Mouse (Mus musculus) kidney, embryonic 14.5 days (tissue): ENCODE measurements around the gene Lifr. TPM values are rescaled to one million over a fixed set of nuclear protein-coding genes. Genes with fewer than 3 reads are reported as not detected.

ENCODE experiments used
- ATAC-seq: fragments of 200-750 bp; cut with Nextera tagmentation; 2 replicates; pipeline ENCODE4 v1.8.0; 2017; ENCODE audit warnings: moderate number of reproducible peaks, mild to moderate bottlenecking, moderate TSS enrichment, moderate library complexity; ENCODE audit not compliant: low FRiP score, low TSS enrichment
- H3K27ac ChIP-seq: fragments of 300-500 bp; sonication (generic); 2 replicates; pipeline ENCODE4 v1.5.1; 2014; ENCODE audit warnings: low read depth, mild to moderate bottlenecking, low read length, moderate library complexity, mixed read lengths
- H3K27me3 ChIP-seq: fragments of 300-500 bp; sonication (generic); 2 replicates; pipeline ENCODE4 v1.6.1; 2014; ENCODE audit warnings: mild to moderate bottlenecking, low read length; ENCODE audit not compliant: control insufficient read depth, insufficient read depth
- H3K36me3 ChIP-seq: fragments of 300-500 bp; sonication (generic); 2 replicates; pipeline ENCODE4 v1.6.1; 2014; ENCODE audit warnings: low read length, mixed read lengths; ENCODE audit not compliant: control insufficient read depth, insufficient read depth
- H3K4me1 ChIP-seq: fragments of 300-500 bp; sonication (generic); 2 replicates; pipeline ENCODE4 v1.6.1; 2014; ENCODE audit warnings: low read length, mixed read lengths; ENCODE audit not compliant: control insufficient read depth, insufficient read depth
- H3K4me2 ChIP-seq: fragments of 300-500 bp; sonication (generic); replicated peaks from 2 replicates; pipeline ENCODE4 v1.6.1; 2014; ENCODE audit warnings: low read depth, mild to moderate bottlenecking, low read length
- H3K4me3 ChIP-seq: fragments of 300-500 bp; sonication (generic); 2 replicates; pipeline ENCODE4 v1.5.1; 2014; ENCODE audit warnings: mild to moderate bottlenecking, low read length
- H3K9ac ChIP-seq: fragments of 300-500 bp; sonication (generic); 2 replicates; pipeline ENCODE4 v1.6.1; 2014; ENCODE audit warnings: low read depth, mild to moderate bottlenecking, low read length, moderate library complexity
- H3K9me3 ChIP-seq: fragments of 300-500 bp; sonication (generic); 2 replicates; pipeline ENCODE4 v1.6.1; 2016; ENCODE audit warnings: low read length; ENCODE audit not compliant: control insufficient read depth
- WGBS: fragments of 180-500 bp; shearing (Covaris S2); extraction: QIAGEN DNeasy Blood & Tissue Kit; methylation state at CpG from one replicate; pipeline ENCODE4 v1.1.7; 2014; 5-methylcytosine and 5-hydroxymethylcytosine counted together
- polyA plus RNA-seq: library from polyadenylated mRNA; unstranded; fragments of >200 nt; fragmentation: Nextera tagmentation; extraction: Ambion mirVana; gene quantifications from 2 replicates; pipeline ENCODE4 v1.2.1, GENCODE M21; 2014

Lifr gene
- polyA plus RNA-seq, 1 experiment from 2014 or later: 33.5 TPM

DNA sequence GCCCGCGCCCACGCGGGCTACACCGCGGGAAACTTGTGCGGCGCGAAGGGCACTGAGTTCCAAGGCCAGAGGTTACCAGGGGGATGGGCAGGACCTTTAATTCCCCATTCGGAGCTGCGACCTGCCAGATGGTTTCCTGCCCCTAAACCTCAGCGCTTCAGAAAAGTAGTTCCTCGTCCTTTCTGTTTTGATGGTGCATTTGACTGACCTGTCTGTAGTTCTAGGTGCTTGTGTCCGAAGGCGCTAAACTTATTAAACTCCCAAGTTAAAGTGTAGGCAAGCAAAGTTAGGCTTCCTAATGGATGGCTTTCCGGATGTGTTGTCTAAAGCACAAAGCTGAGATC is 39.5 kb downstream of the Lifr start:
- Histone ChIP-seq H3K27me3 (no peaks in the 10 kb centered on the region), H3K4me2 (peak overlapping the region; percentile 85), H3K9ac (peak overlapping the region; percentile 84), H3K36me3 (no peaks in the 10 kb centered on the region), H3K9me3 (no peaks in the 10 kb centered on the region), H3K4me1 (peaks cover 10% of the 10 kb centered on the region; the same call in 1 of the 2 replicates), H3K4me3 (peak overlapping the region; percentile 86), H3K27ac (peak overlapping the region; percentile 74)
- WGBS: 0% methylated on average over 16 of the region's 16 CpGs
- ATAC-seq: no peak

DNA sequence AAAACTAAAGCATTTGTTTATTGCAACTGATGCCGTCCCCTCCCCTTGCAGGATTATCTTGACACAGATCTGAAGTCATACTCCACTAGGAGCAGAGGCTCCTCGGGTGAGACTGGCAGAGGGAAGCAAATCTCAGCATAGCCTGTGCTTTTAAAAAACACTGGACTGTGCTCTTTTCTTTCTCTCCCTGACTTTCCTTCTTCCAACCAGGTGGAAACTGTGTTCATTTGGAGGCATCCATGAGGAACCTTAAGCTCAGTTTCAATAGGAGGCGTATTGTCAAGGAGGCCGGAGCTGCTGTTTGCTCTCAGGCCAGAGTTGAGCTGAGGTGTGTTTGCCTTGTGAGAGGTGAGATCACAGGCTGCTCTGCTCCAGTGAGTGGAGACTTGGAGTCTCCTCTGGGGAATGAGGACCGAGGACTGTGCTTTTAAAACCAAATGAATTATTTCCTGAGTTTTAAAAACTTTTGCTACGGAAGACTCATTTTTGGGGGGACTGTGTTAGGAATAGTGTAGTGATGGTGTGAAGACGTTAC is 40.3 kb downstream of the Lifr start:
- WGBS: 19% methylated on average over 7 of the region's 7 CpGs
- H3K27ac ChIP-seq: no peak overlapping the region
- no peaks in the 10 kb centered on the region for H3K27me3 ChIP-seq
- peaks cover 10% of the 10 kb centered on the region; the same call in 1 of the 2 replicates for H3K4me1 ChIP-seq
- peak overlapping the region; percentile 84; the same call in 1 of the 2 replicates for H3K9ac ChIP-seq
- no peaks in the 10 kb centered on the region for H3K36me3 ChIP-seq
- no peak for ATAC-seq
- H3K9me3 ChIP-seq: no peaks in the 10 kb centered on the region
- peak overlapping the region; percentile 85 for H3K4me2 ChIP-seq
- H3K4me3 ChIP-seq: peak overlapping the region; percentile 86

DNA sequence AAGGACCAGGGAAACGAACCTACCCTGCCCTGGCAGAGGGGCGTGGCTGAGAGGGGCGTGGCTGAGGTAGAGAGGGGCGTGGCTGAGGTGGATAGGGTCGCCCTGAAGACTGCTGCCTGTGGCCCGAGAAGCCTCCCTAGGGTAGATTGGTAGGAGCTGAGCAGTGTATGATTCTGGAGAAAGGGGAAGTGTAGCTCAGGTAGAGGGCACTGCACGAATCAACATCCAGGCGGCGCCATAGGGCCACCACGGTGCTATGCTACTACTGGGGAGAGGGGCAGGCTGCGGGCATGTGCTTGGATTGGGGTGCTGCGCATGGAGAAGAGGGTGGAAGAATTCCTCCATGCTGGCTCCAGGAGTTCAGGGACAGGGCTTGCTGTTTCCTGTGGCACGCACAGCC is 42.3 kb downstream of the Lifr start:
- Histone ChIP-seq H3K4me1 (peaks cover 17% of the 10 kb centered on the region), H3K27ac (no peak overlapping the region), H3K4me2 (no peak overlapping the region), H3K36me3 (no peaks in the 10 kb centered on the region), H3K9me3 (no peaks in the 10 kb centered on the region), H3K9ac (no peak overlapping the region), H3K27me3 (no peaks in the 10 kb centered on the region), H3K4me3 (no peak overlapping the region)
- 56% methylated on average over 13 of the region's 13 CpGs for WGBS
- ATAC-seq: no peak

DNA sequence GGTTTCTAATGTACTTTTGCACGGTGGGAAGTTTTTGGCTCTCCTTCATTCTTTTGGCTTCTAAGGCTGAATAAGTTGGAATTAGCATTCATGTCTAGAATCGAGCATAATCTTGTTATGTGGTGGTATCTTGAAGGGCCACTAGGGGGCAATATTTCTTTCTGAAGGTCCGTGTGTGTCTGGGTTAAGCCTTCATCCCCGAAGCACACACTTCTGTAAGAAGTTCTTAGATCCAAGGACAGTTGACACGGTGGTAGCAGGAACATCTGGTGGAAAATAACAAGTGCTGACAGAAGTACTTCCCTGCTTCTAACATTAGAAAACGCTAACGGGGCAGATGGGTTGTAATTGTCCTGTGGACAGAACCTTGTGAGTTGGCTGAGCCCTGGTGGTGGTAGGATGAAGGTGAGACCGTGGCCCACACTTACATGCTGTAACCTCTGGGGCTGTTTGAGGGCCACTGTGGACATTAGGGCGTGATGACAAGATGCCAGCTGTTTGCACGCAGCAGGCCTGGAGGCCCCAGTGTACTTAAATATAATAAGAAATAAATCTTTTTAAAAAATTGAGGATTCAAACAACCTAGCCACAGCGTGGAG is 44.1 kb downstream of the Lifr start:
- H3K9ac ChIP-seq: no peak overlapping the region
- H3K4me3 ChIP-seq: no peak overlapping the region
- ATAC-seq: no peak
- H3K36me3 ChIP-seq: no peaks in the 10 kb centered on the region
- H3K27me3 ChIP-seq: no peaks in the 10 kb centered on the region
- no peak overlapping the region for H3K4me2 ChIP-seq
- WGBS: 53% methylated on average over 11 of the region's 11 CpGs
- H3K9me3 ChIP-seq: no peaks in the 10 kb centered on the region
- H3K27ac ChIP-seq: no peak overlapping the region
- peaks cover 13% of the 10 kb centered on the region for H3K4me1 ChIP-seq

- H3K4me3 ChIP-seq: no peak overlapping the region
- H3K27me3 ChIP-seq: no peaks in the 10 kb centered on the region
- WGBS: 88% methylated on average over 6 of the region's 6 CpGs
- no peaks in the 10 kb centered on the region for H3K36me3 ChIP-seq
- H3K27ac ChIP-seq: no peak overlapping the region
- H3K9ac ChIP-seq: no peak overlapping the region
- H3K4me2 ChIP-seq: no peak overlapping the region
- no peak for ATAC-seq
- no peaks in the 10 kb centered on the region for H3K9me3 ChIP-seq
- peaks cover 16% of the 10 kb centered on the region for H3K4me1 ChIP-seq
These were observed 45.7 kb downstream of the Lifr start for GRCm38 (mm10) chr15:7135982-7136562.

GRCm38 (mm10) chr15:7136912-7137311 is 46.5 kb downstream of the Lifr start:
- H3K9ac ChIP-seq: no peak overlapping the region
- no peaks in the 10 kb centered on the region for H3K36me3 ChIP-seq
- ATAC-seq: no peak
- H3K9me3 ChIP-seq: no peaks in the 10 kb centered on the region
- H3K4me1 ChIP-seq: peaks cover 13% of the 10 kb centered on the region; the same call in 1 of the 2 replicates
- H3K4me3 ChIP-seq: no peak overlapping the region
- no peak overlapping the region for H3K27ac ChIP-seq
- H3K4me2 ChIP-seq: no peak overlapping the region
- no peaks in the 10 kb centered on the region for H3K27me3 ChIP-seq
- WGBS: 80% methylated on average over 10 of the region's 10 CpGs

- Histone ChIP-seq H3K36me3 (no peaks in the 10 kb centered on the region), H3K9ac (no peak overlapping the region), H3K27me3 (no peaks in the 10 kb centered on the region), H3K4me3 (no peak overlapping the region), H3K27ac (no peak overlapping the region), H3K4me2 (no peak overlapping the region), H3K9me3 (no peaks in the 10 kb centered on the region), H3K4me1 (peaks cover 13% of the 10 kb centered on the region; the same call in 1 of the 2 replicates)
- WGBS: 48% methylated on average over 12 of the region's 12 CpGs
- no peak for ATAC-seq
These were observed 47.2 kb downstream of the Lifr start for GRCm38 (mm10) chr15:7137607-7138006.

DNA sequence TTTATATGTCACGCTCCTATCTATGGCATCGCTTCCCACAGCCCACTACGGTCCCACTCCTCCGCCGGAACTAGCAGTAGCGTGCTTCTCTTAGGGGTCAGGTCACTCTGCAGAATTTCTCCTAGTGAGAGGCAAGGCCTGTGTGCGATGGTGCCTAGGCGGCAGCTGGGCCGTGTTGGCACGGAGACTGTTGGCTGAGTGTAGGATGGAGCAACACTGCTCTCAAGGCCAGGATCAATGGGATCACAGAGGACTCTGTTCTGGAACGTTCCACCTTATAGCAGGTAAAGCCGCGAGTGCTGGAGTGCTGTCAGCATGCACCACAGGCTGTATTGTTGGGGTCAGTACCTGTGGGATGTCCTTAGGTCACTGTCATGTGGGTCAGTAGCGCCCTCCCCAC is 48.1 kb downstream of the Lifr start:
- peaks cover 13% of the 10 kb centered on the region; the same call in 1 of the 2 replicates for H3K4me1 ChIP-seq
- ATAC-seq: no peak
- no peak overlapping the region for H3K4me3 ChIP-seq
- no peak overlapping the region for H3K4me2 ChIP-seq
- no peak overlapping the region for H3K27ac ChIP-seq
- H3K36me3 ChIP-seq: no peaks in the 10 kb centered on the region
- no peaks in the 10 kb centered on the region for H3K27me3 ChIP-seq
- no peak overlapping the region for H3K9ac ChIP-seq
- 90% methylated on average over 14 of the region's 14 CpGs for WGBS
- H3K9me3 ChIP-seq: no peaks in the 10 kb centered on the region

DNA sequence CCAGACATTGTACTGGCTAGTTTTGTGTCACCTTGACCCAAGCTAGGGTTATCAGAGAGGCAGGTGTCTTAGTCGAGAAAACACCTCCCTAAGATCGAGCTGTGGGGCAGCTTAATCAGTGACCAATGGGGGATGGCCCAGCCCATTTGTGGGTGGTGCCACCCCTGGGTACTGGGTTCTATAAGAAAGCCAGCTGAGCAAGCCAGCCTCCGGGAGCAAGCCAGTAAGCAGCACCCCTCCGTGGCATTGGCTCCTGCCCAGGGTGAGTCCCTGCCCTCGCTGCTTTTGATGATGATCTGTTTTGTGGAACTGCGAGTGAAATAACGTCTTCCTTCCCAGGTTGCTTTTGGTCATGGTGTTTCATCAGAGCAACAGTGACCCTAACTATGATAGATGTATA is 49.9 kb downstream of the Lifr start:
- Histone ChIP-seq H3K36me3 (no peaks in the 10 kb centered on the region), H3K4me1 (peaks cover 26% of the 10 kb centered on the region), H3K9me3 (no peaks in the 10 kb centered on the region), H3K4me2 (no peak overlapping the region), H3K4me3 (no peak overlapping the region), H3K27me3 (no peaks in the 10 kb centered on the region), H3K27ac (no peak overlapping the region), H3K9ac (no peak overlapping the region)
- WGBS: 84% methylated on average over 7 of the region's 7 CpGs
- ATAC-seq: no peak
